12 mouse cellular contexts compared by ENCODE assay signal in genomic region chr16:16542956-16543441, GRCm38 (mm10). TPM values are rescaled to one million over a fixed set of nuclear protein-coding genes. Genes with fewer than 3 reads are reported as not detected.
DNase-seq lines count a peak whose midpoint lies in the region; ATAC-seq and TF ChIP-seq lines count a peak whose summit lies in the region.
"Had no signal": no experiment of that assay in that cellular context is flagged by ENCODE, and none has a peak within 500 bp of the region (broad histone marks: within the 10 kb centered on the region; RNA-seq: fewer than 3 reads in every experiment).

No protein-coding gene starts in this region.

- H3K79me2 ChIP-seq in liver, adult 2 months (ENCODE audit: control insufficient read depth, insufficient read depth, low read length), result peaks cover 7% of the 10 kb centered on the region; the same call in 1 of the 2 replicates

- peak overlapping the region; percentile 74 for H3K27ac ChIP-seq in liver, adult 2 months (replicated peaks; ENCODE audit: insufficient read depth, low read depth, low read length)
- H3K27ac ChIP-seq in liver, embryonic 12.5 days, result no peak overlapping the region
- H3K27ac ChIP-seq: embryonic facial prominence, embryonic 10.5 days; forebrain, embryonic 15.5 days had no signal

- no peak for TF ChIP-seq POLR2A in liver, adult 2 months (IDR thresholded peaks at IDR 0.05; ENCODE audit: extremely low read depth, insufficient read depth, low read length)

- H3K4me1 ChIP-seq in liver, adult 2 months (ENCODE audit: control insufficient read depth, insufficient read depth, low read length), result peaks cover 10% of the 10 kb centered on the region
- H3K4me1 ChIP-seq in liver, embryonic 12.5 days, result 0 out of 2 replicates have a peak, but pooled peaks cover 7% of the 10 kb centered on the region

- no peak overlapping the region for H3K9ac ChIP-seq in liver, adult 2 months (ENCODE audit: low read depth, low read length)
- no peak overlapping the region for H3K9ac ChIP-seq in liver, embryonic 12.5 days
- H3K9ac ChIP-seq: forebrain, embryonic 15.5 days; liver, postnatal 0 days had no signal

- H3K9me3 ChIP-seq in liver, embryonic 12.5 days (replicated peaks), result no peaks in the 10 kb centered on the region
- H3K9me3 ChIP-seq: embryonic facial prominence, embryonic 10.5 days; forebrain, embryonic 15.5 days had no signal

- no peak overlapping the region for H3K4me2 ChIP-seq in liver, embryonic 12.5 days
- H3K4me2 ChIP-seq: forebrain, embryonic 15.5 days had no signal

- peak; percentile 95 for ATAC-seq in cerebellum, adult (ENCODE audit: insufficient number of reproducible peaks, low FRiP score, low TSS enrichment)
- no peak for ATAC-seq in liver, embryonic 12.5 days
- ATAC-seq: forebrain, embryonic 15.5 days; liver, postnatal 0 days had no signal

- 8% methylated on average over 3 of the region's 3 CpGs for WGBS in liver, adult 2 months
- 41% methylated on average over 3 of the region's 3 CpGs for WGBS in liver, embryonic 12.5 days (ENCODE audit: insufficient replicate concordance)

- TF ChIP-seq CTCF in liver, adult 2 months (IDR thresholded peaks at IDR 0.05; ENCODE audit: low read depth, low read length), result no peak

- no peaks in the 10 kb centered on the region for H3K27me3 ChIP-seq in liver, adult 2 months (ENCODE audit: control insufficient read depth, insufficient read depth, low read length)
- no peaks in the 10 kb centered on the region for H3K27me3 ChIP-seq in liver, embryonic 12.5 days (replicated peaks)
- H3K27me3 ChIP-seq: forebrain, embryonic 15.5 days had no signal

- no peaks in the 10 kb centered on the region for H3K36me3 ChIP-seq in liver, adult 2 months (ENCODE audit: control insufficient read depth, insufficient read depth, low read length)
- H3K36me3 ChIP-seq in liver, embryonic 12.5 days, result no peaks in the 10 kb centered on the region
- H3K36me3 ChIP-seq: embryonic facial prominence, embryonic 10.5 days had no signal

- DNase-seq in cerebellum, postnatal 4 days (ENCODE audit: low spot score in 2 of 2), result no peak
- peak; percentile 91 for DNase-seq in liver, adult 2 months (ENCODE audit: extremely low read depth, low read depth, low spot score)
- peak; percentile 53 to 79 for DNase-seq in cerebellum, postnatal 36 days
- peak; percentile 54 for DNase-seq in lung, postnatal 25 days (ENCODE audit: low spot score)
- no peak for DNase-seq in urinary bladder, adult 18-20 months (ENCODE audit: low spot score in 2 of 2)
- DNase-seq in retina, postnatal 1 day, result no peak
- DNase-seq: liver, postnatal 0 days; thymus, postnatal 25 days had no signal

- H3K4me3 ChIP-seq in liver, adult 2 months (ENCODE audit: insufficient read depth, low read depth, low read length), result no peak overlapping the region
- H3K4me3 ChIP-seq in liver, embryonic 12.5 days, result no peak overlapping the region
- H3K4me3 ChIP-seq: embryonic facial prominence, embryonic 10.5 days; forebrain, embryonic 15.5 days had no signal

RNA-seq across cellular contexts. Expression of gene Fgd4, which starts 57.4 kb away (rescaled TPM):
- 23.1 and 23.7 TPM in 2 replicates for total RNA-seq in liver, adult 2 months (2014; rRNA removed)
- 1.5 and 1.8 TPM in 2 replicates for polyA plus RNA-seq in liver, adult 2 months (2012; rRNA removed)
- 2.5 and 3.2 TPM in 2 replicates for polyA plus RNA-seq in liver, embryonic 12.5 days (2016; fragmentation: Nextera tagmentation; extraction: Ambion mirVana)

Comparison
In these comparisons a context has a peak if more than half of its experiments do, and no peak if none do; other contexts are left out.
1. DNase-seq: peak in liver, adult 2 months (single experiment), cerebellum, postnatal 36 days (2 of 2) and lung, postnatal 25 days (single experiment); none in cerebellum, postnatal 4 days (0 of 2), urinary bladder, adult 18-20 months (0 of 2) and retina, postnatal 1 day (single experiment).